Mouse (Mus musculus) ES-E14 (cell line): ENCODE data around the gene Fgfr1op2.
"Not testable (repeated sequence)": the region's sequence is repeated elsewhere in the genome, so short reads cannot be mapped to it uniquely, and the experiment has no call there.

Source experiments
- MAFK ChIP-seq: IDR thresholded peaks from 2 replicates; pipeline ENCODE4 v1.6.1; 2014; ENCODE audit warnings: mild to moderate bottlenecking, low read depth, low read length, inconsistent platforms; ENCODE audit not compliant: insufficient read depth
- ZC3H11A ChIP-seq: IDR thresholded peaks from 2 replicates; pipeline ENCODE4 v1.6.1; 2012; ENCODE audit warnings: low read depth, mild to moderate bottlenecking, inconsistent platforms, low read length, borderline replicate concordance
- ZNF384 ChIP-seq: IDR thresholded peaks from 2 replicates; pipeline ENCODE4 v1.6.1; 2012; ENCODE audit warnings: low read depth, low read length, inconsistent platforms

DNA sequence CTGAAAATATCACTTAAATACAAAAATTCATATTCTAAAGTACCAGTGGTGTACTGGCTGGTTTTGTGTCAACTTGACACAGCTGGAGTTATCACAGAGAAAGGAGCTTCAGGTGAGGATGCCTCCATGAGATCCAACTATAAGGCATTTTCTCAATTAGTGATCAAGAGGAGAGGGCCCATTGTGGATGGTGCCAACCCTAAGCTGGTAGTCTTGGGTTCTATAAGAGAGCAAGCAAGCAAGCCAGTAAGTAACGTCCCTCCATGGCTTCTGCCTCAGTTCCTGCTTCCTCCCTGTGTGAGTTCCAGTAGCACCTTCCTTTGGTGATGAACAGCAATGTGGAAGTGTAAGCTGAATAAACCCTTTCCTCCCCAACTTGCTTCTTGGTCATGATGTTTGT is 14.5 kb upstream of the Fgfr1op2 start:
- not testable (repeated sequence) for TF ChIP-seq ZC3H11A, ZNF384, MAFK
